Mouse (Mus musculus) urinary bladder, adult 2 months (tissue): Measurements from ENCODE around the gene Tmem121. TPM values are rescaled to one million over a fixed set of nuclear protein-coding genes. Genes with fewer than 3 reads are reported as not detected.

Experiments used
- DNase-seq: peaks from one replicate; pipeline ENCODE4 v3.0.0; 2022; ENCODE audit warnings: low spot score
- polyA plus RNA-seq: library from polyadenylated mRNA; depleted of rRNA; stranded (reverse); fragments of >200 nt; gene quantifications from 2 replicates; pipeline ENCODE4 v1.2.3, GENCODE M21; 2012

Tmem121 gene
- polyA plus RNA-seq, 1 experiment = 0.98 TPM

DNA sequence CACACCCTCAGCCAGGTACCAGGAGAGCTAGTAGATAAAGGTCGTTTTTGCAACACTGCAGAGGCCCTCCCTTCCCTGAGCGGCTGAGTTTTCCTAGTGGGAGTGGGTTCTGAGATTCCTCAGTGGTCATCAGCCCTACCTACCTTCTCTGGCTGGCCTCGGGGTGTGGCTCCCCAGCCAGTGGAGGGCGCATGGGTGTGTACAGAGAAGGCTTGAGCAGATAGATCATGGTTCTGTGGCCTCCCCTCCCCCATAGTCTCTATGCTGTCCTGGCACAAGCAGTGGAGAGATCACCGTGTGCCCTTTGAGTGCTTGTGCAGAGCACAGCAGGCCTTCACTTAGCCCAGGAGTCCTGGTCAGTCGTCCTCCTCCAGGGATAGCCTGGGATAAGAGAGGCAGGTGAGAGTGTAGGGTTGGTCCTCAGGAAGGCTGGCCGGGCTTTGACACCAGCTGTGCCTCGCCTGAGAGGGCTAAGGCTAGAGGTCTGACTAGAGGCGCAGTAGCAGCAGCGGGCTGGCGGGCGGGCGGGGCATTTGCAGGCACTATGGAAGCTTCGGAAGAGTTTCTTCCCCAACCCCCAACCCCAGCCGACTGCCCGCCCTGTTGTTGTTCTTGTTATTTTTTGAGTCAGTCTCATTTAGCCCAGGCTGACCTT, 37.2 kb upstream of the Tmem121 start:
- no peak for DNase-seq

DNA sequence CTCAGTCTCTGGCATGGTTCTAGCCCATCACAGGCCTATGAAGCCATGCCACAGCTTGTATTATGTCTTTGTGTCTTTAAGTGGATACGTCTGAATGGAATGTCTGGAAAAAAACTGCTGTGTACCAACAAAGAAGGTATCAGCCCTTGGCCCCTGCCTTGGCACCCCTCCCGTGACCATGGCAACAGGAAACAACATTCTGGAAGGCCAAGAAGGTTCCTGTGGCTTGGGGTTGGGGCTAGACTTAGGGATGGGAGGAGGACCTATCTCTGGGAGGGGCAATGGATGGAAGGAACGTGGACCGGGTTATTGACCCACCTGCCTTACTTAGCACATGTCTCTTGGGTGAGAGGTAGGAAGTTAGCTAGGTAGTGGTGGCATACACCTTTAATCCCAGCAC, 36.4 kb upstream of the Tmem121 start:
- no peak for DNase-seq

DNA sequence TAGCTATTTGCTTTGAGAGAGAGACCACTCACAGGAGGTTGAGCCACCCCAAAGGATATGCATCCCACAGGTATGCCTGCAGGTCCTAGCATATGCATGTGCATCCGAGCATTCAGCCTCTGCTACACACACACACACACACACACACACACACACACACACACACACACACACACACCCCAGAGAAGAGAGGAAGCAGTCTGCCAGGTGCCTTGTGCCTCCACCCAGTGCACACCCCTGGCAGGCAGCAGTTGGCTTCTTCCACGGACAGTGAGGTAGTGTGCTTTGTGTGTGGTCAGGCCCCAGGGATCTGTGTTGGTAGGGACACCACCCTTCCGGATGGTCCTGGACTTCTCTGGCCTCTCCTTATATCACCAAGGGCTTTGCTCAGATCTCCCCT, 35.8 kb upstream of the Tmem121 start:
- no peak for DNase-seq

DNA sequence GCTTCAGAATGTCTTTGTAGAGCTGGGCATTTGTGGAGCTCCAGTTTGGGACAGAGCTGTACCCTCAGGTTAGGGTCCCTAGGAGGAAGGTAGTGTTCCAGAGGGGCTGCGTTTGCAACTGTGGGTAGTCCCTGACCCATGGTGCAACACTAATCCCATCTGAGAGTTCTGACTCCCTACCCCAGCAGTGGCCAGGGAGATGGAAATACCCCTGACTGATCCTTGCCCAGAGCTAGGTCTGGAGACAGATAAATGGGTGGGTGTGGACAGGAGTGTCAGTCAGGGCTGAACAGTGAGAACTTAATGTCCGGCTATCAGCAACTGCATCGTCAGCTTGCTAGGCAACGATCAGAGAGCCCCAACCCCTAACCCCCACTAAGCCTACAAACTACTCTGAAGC, 35.1 kb upstream of the Tmem121 start:
- no peak for DNase-seq

DNA sequence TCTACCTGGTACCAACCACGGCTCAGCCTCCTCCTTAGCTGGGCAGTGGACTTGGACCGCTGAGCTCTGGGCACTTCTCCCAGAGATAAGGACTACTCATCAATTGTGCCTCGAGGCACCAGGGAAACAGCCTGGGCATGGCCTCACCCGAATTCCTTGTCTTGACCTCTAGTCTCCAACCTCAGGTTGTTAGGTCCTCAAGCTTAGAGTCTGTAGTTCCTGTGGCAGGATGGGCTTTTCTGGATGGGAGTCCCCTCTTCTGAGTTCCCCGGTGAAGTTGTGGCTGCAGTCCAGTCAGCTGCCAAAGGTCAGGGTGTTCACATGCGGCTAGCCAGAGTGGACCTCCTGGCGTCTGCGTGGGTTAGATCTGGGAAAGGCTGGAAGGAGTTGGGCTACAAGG, 34.7 kb upstream of the Tmem121 start:
- no peak for DNase-seq

DNA sequence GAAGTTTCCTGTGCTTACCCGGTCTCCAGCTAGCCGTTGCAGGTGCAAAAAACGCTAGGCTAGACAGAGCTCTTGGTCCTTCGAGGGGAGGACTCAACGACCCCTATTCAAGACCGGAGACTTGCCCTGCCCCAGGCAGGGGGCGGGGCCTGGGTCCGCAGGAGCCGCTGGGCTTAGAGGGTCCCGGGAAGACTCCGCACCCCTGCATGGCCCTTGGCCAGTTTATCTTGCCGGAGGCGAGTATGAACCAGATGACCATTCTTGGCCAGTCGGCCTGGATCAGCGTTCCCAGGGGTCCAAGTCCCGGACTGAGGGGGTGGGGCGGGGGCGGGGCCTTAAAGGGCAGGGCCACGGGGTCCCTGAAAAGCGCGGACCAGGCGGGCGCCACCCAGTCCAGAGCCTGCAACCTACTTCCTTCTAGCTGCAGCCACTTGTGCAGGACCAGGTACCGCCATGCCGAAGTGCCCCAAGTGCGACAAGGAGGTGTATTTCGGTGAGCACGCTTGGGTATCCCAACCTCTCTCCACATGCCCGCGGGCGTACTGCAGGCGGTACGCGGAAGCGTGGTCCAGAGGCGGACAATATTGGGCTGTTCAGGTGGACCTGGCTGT, 34.0 kb upstream of the Tmem121 start:
- peak; percentile 51 for DNase-seq

DNA sequence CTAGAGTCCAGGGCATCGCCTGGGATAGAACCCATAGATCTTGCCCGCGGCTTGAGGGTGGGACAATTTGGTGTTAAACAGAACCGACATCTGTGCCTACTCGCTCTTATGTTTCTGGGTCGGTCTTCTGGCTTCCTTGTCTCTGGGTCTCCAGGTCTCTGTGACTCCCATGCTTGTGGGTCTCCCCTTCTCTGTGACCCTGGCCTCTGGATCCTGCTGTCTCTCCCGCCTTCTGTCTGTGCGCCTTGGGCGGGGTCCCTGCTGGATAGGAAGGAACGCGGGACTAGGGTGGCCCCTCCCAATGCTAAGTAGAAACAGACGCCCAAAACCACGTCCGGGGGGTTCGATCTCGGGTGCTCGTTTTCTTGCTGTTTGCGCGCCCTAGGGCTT, 33.5 kb upstream of the Tmem121 start:
- DNase-seq = no peak

DNA sequence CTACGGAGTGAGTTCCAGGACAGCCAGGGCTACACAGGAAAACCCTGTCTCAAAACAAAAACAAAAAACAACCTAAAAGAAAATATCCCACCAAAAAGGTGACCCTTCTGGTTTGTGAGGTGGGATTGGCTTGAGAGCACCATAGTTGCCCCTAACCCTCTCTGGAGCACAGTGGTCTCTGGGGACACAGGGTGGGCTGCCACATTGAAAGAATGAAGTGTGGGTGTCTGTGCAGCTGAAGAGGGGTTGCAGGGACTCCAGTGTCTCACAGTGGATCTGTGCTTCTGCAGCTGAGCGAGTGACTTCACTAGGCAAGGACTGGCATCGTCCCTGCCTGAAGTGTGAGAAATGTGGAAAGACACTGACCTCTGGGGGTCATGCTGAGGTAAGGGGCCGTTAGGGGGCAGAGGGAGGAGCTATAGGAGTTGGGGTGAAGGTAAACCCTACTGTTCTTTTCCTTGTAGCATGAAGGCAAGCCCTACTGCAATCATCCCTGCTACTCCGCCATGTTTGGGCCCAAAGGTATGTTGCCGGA, 32.7 kb upstream of the Tmem121 start:
- no peak for DNase-seq

DNA sequence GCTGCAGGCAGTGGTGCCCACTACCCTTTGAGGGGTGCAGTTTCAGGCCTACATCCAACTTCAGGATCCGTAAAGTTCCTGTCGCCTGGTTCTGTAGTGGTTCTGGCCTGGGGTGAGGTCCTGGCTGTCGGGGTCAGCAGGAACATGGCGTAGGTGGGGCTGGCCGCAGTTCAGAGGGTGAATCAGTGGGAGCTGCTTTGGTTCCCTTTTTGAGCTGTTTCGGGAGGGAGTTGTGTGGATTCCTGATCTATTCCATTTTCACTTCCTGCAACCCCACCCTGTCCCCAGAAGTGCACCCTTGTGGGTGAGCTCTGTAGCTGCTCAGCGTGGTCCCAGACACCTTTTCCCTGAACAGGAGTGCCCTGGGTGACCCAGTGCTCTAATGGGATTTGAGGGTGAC, 31.8 kb upstream of the Tmem121 start:
- no peak for DNase-seq

DNA sequence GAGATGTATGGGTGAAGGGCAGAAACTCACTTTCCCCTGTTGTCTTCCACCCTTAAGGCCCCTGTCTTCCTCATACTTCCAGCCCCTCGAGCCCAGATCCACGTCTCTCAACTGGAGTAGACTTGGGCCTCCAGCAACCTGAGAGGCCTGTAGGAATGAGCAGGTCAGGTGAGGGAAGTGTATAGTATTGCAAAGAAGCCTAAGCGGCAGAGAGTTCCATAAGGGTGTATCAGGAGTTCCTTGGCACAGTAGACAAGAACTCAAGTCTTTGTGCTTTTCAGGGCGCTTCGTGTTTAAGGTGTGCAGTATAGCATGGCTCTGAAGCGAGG, 31.0 kb upstream of the Tmem121 start:
- DNase-seq = no peak

DNA sequence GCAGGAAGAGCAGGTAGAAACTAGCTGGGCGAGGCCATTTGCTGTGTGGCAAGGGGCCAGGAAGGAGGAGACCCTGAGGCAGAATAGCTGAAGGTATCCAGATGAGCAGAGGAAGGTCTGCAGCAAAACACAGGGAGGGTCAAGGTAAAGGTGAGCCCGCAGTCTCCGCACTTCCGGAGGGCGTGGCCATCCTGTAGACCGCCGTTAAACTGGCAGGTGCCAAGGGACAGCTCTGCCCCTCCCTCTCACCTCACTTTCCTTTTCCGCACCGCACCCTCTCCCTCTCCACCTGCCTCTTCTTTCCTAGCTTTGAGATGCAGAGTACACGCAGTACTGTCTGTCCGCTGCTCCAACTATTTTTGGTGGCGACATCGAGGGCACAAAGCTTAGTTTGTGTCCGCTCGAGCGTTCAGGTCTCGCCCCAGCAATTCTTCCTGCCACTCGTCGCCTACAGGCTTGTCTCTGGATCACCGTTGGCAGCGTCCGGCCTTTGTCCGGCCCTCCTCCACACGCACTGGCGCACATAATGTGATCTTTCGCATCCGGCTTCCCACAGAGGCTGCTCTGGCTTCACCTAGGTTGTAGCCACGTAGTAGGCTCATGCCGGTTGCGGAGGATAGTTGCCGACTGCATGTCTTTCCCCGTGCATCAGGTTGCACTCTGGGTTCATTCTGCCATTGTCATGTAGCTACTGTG, 30.5 kb upstream of the Tmem121 start:
- DNase-seq = peak; percentile 56

DNA sequence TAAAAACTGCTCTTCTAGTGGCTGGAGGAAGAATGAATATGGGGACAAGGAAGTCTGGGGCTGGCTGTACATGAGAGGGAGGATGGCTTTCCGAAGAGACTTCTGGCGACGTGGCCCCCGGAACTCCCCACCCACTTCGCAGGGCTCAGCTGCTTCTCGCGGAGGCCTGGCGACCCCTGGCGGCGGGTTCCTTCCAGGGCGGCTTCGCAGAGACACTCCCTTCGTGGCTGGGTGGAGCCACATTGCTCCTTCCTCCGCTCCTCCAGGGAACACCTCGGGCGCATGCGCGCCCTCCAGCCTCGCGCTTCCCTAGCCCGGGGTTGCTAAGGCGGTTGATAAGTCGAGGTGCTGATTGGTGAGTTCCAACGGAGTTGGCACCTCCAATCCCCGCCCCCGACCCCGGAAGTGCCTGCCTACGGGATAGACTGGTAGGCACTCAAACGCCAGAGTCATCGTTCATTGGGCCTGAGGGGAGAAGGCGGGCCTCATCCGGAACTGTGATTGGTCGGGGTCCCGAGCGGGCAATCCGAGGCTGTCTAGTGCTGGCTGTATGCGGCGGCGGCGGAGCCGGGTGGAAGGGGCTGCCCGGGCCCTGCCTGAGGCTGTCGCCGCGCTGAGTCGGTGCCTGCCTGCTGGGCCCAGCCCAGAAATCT, 29.7 kb upstream of the Tmem121 start, which contains the start of gene Tedc1:
Gene Tedc1, plus strand, starts transcription at position 535 of the 653 bp plus-strand sequence.
- DNase-seq = peak; percentile 99

DNA sequence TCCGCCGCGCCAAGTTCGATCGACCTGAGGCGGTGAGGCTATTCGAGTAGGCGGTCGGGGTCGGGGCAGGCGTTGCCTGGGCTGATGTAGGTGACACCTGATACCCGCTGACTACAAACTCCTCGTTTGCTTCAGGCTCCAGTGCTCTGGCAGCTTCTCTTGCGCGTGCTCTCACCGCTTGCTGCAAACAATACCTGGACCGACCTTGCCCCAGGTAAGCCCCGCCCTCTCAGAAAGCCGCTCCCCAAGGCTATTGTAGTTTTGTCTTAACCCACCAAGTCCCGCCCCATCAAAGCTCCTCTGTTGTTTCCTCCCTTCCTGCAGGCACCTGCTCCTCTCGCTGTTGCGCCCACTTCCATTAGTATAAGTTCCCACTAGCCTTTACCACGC, 29.2 kb upstream of the Tmem121 start:
- DNase-seq = no peak

DNA sequence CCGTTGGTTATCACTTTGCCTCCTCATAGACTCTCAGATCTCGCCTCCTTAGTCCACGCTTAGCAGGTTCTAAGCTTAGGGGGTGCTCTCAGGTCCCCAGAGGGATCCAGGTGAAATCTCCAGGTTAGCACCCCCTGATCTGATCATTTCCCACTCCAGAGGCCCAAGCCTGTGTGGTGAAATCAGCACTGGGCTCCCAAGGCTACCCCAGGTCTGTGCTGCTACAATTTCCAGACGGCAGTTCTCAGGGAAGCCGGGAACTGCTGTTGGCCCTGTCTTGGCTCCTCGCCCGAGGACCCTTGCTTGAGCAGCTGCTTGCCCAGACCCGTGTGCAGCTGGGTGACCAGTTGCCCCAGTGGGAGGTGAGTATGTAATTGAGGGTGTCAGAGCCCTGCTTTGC, 28.7 kb upstream of the Tmem121 start:
- no peak for DNase-seq

DNA sequence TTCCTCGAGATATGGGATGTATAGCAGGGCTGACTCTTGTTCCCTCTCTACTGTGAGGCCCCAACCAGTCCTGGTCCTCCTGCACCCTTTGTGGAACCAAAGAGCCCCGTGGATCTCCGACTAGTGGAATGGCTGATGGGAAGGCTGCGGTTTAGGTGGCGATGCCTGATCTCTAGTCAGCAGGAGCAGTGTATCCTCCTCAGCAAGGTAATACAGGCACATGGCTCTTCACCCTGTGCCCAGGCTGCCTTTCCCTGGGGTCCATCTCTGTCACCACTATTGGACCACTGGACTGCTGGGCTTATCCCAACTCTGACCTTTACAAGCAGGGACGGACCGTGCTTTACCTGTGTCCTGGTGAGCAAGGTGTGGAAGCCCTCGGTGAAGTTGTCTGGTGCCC, 28.2 kb upstream of the Tmem121 start:
- DNase-seq = no peak

DNA sequence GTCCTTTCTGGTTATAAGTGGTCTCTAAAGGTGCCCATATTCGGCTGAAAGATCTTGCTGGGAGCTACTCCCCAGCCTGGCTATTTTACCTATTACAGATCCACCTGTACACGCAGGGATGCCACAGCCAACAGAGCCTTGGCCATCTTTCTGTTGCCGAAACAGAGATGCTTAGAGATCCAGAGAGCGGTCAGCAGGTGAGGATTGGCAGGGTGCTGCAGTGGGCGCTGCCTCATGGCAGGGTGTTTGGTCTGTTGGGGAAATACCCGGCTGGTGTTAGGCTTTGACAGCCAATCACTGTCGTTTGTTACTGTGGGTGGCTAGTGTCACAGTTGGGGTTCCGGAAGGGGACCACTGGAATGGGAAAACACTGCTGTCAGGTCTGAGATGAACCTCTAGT, 27.8 kb upstream of the Tmem121 start:
- no peak for DNase-seq

DNA sequence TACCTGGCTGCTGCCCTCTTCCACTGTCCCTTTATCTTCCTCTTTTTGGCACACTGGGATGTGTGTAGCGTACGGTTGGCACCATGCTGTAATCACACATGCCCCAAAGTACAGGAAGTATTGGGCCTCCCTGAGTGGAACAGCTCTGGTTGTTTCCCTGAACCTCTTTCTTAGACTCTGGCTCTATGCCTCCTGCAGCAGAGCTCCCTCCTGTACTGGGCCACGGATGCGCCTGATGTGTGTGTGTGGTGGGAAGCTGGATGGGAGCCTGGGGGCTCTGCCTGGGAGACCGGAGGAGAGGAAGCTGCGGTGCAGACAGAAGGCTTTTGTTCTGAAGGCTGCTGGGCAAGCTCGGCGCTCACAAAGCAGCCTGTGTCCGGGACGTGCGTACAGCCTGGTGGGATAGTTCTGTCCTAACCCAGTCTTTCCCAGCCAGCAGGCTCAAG, 22.1 kb upstream of the Tmem121 start:
- DNase-seq = no peak

DNA sequence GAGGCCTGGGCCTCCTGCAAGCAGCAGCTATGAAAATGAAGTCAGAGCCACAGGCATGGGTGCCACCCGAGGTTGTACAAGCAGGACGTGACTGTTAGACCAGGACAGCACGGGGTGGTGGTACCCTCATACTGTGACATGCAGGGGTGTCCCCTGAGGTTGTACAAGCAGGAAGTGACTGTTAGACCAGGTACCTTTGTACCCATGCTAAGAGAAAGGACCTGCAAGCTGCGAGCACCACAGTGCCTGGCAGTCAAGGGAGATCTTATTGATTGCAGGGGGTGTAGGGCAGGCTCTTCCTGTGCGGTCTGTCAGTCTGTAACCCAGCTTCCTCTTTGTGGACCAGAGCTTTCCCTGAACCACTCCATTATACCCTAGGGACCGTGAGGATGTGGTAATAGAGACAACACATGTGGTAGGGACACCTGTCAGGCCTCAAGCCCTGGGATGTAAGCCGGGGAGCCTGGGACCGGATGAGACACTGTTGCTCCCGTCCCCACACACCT, 17.6 kb upstream of the Tmem121 start:
- DNase-seq = no peak

DNA sequence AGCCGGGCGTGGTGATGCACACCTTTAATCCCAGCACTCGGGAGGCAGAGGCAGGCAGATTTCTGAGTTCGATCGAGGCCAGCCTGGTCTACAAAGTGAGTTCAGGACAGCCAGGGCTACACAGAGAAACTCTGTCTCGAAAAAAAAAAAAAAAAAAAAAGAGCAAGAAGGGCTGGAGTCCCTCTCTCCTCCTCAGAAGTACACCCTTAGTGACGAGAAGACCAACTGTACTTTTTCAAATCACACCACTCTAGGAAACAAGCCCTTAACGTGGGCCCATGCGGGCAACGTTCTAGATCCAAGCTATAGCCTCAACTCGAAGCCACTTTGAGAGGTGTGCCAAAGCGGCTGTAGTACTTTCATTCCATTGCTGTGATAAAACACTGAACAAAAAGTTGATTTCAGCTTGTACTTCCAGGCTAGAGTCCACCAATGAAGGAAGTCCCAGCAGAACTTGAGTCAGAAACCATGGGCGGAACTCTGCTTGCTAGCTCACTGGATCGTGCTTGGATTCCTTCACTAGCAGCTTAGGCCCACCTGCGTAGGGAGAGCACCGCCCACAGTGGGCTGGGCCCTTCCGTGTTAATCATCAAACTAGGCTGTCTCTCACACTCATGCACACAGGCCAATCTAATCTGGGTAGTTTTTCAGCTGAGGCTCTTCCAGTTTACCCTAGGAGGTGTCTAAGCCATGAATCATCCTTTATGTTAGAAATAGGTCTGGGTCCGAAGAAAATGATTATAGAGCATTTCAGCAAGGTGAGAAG, 8.6 kb upstream of the Tmem121 start:
- DNase-seq = no peak

DNA sequence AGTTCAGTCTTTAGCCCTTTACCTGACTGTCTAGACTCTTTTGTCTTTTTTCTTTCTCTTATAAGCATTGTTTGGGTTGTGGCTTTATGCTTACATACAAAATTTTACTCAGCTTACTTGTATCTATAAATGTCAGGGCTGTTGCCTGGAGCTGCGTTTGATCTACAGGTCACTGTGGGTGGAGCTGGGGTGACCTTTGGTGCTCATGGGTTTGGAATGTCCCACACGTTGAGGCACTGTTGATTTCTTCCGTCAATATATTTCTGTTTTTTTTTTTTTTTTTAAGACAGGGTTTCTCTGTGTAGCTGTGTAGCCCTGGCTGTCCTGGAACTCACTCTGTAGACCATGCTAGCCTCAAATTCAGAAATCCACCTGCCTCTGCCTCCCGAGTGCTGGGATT, 4.7 kb upstream of the Tmem121 start:
- DNase-seq = no peak

DNA sequence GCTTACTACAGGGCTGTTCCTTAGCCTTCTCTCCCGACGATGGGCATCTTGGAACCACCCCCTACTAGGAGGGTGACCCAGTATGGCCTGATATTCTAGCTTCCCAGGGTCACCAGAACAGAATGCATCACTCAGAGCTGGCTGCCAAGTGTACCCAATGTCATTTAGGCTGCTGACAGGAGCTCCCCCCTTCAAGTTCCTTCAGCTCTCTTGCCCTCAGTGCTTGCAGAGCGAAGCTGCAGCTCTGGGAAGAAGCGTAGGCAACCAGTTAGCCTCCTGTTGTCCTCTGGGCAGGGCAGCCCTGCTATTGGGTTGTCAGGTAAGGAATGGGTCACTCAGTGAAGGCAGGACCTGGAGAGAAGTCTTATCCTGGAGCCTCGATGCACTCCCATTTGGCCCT, 785 bp upstream of the Tmem121 start:
- DNase-seq = no peak
